Mouse (Mus musculus): ENCODE measurements around the gene Tyro3.

DNA sequence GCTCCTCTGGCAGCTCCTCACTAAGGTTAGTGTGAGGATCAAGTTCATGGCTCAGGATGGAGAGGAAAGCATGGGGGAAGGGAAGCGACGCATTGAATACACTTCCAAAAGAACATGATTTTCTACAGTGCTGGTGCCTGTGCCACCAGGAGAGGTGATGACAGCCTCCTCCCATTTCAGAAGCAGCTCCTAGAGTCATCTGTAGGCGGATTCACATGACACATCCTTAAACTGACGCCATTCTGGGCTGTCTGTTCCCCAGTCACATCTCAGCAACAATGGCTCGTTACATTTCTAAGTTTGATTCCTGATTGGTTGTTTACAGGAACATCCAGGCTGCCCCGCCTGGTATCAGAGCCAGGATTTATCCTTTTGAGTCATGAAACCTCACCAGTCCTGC, 44.5 kb downstream of the Tyro3 start:
- no peak for TF ChIP-seq CTCF (IDR thresholded peaks at IDR 0.05; ENCODE audit: borderline replicate concordance, extremely low read depth, insufficient read depth, insufficient read length)
- no peak for TF ChIP-seq POLR2A (IDR thresholded peaks at IDR 0.05; ENCODE audit: borderline replicate concordance, extremely low read depth, insufficient read depth, insufficient read length, poor library complexity, severe bottlenecking)

Measured in brain, embryonic 14.5 days (tissue).